Mouse (Mus musculus): Measurements from ENCODE around the gene Stk39. TPM values are rescaled to one million over a fixed set of nuclear protein-coding genes. Genes with fewer than 3 reads are reported as not detected.

Gene Stk39
- total RNA-seq, 2 experiments from 2014 or later: 95.6 to 106 TPM

DNA sequence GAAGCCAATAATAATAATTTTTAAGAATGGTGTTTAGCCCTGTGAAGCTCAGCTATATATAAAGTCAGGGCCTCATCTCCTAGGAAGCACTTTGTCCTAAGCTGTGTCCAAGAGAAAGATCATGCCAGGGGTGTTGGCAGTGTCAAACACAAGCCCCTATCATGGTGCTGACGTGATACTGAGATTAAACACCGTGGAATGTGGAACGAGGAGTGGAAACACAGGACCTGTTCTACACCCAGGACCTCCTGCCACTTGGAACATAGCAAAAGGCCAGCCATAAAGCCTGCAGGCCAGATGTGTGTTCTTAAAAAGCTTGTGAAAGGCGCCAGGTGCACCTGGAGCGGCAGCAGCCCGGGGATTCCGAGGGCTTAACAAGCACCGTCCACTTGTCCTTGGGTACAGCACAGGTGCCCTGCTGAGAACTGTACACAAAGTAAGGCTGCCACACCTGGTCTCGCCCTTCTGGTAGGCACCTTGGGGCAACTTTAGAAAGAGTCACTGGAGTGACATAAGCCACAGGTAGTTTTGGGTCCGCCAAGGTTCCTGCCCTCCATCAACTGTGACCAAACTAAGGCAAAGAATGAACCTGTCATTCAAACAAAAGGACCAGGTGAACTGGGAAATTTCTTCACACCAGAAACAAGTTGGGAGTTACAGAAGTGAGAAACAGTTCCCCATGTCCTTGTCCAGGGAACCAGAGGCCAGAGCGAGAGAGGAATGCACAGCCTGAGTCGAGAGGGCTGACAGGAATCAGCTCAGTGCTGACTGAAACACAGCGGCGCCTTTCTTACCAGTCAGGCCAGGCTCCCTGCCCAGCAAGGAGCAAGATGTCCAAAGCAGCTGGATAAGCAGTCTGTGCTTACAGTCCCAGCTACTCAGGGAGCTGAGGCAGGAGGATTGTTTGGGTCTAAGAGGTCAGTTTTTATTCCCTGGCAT is 40.8 kb downstream of the Stk39 start:
- peak; percentile 39 to 70 for DNase-seq
- intact Hi-C loops (cut with DNase I): loop anchor here (2.0 to 5.0 kb wide), 2 partner anchors 38 to 54 kb away; no protein-coding TSS in a partner anchor

DNA sequence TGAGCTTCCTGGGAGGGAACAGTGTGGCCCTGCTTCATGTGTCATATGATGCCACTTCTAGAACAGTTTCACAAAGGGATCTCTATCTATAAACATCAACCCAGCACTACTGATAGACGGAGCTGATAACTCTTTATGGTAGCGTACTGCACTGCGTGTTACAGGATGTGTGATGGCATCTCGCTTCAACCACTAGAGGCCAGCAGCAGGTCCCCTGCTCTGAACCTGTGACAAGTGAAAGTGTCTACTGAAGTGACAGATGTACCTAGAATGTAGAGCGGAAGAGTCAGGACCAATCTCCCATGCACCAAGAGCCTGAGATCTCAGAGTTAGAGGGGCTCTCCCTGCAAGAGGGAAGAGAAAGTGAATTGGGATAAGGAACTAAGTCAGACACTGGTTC is 41.6 kb downstream of the Stk39 start:
- intact Hi-C loops (cut with DNase I): loop anchor here (2.0 to 5.0 kb wide), 2 partner anchors 38 to 53 kb away; no protein-coding TSS in a partner anchor
- DNase-seq: no peak

DNA sequence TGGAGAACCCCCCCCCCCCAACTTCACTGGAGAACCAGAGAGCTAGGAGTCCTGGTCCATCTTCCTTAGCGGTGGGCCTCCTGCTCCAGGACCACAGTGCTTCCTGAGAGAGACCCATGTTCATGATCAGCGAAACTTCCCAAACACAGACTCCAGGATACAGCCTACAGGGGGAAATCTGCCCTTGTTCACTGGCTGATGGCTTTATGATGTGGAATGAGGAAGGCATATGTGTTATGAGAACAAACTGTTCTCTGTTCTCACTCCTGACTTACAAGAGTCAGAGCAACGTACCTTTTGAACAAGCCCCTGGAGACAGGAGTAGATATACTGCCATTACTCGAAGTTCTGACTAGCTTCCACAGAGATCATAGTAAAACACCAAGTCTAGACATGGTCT is 42.6 kb downstream of the Stk39 start:
- DNase-seq: no peak
- intact Hi-C loops (cut with DNase I): no loop called here

DNA sequence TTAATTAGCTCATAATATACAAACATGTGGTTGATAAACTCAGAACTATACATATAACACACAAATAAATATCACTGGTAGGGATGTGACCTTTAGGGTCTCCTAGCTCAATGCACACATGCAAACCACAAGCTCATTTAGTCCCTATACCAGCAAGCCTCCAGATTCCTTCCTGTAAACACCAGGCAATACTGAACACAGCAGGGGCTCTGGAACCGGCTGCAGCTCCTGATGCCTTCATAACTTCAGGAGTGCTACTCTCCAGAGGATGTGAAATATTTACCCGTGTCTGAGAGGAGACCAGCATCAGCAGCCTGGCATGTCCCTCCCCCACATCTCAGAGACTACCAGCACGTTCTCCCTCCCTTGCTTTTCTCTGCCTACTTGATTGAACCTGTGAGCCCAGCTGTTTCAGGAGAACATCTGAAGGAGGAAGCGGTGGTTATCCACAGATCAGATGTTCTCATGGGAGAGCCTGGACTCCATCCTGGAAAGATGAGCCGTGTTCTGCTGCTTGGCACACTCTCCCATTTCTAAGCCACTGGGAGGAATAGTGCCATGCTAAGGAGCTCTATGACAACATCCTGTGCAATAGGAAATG is 45.0 kb downstream of the Stk39 start:
- intact Hi-C loops (cut with DNase I): no loop called here

DNA sequence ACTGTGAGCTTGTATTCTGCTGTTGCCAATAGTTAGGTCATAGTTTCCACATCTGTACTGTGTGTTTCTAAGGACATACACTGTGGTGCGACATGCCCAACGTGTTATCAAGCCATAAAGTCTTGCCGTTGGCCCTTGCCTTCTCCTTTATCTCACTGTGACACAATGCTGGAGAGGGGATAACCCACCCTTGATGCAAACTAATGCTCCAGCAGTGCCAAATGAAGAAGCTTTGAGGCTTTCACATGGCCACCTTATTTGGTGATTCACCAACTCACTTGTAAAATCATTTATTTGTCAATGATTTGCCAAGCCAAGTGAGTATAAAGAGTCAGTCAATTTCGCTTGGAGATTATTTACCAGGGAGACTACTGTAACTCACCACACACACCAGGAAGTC is 46.0 kb downstream of the Stk39 start:
- DNase-seq: no peak
- intact Hi-C loops (cut with DNase I): no loop called here

More for the DNA sequence above, 45.0 kb downstream of the Stk39 start:
- no peak for DNase-seq

DNA sequence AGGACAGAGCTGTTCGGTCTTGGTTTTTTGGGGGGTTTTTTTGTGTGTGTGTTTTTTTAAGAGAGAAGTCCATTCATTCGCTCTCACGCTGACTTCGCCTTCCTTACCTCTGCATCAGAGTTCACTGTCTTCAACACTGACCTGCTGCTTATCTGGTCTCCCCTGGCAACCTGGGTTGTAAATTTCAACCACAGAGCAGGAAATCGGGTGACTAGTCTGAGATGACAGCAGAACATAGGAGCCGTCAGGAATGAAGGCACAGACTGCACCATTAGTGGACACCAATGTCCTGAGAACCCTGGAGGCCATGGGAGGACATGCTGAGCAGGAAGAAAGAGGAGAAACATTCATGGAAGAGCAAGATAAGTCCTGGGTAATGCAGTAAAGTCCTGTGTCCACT is 51.1 kb downstream of the Stk39 start:
- DNase-seq: no peak
- intact Hi-C loops (cut with DNase I): no loop called here

DNA sequence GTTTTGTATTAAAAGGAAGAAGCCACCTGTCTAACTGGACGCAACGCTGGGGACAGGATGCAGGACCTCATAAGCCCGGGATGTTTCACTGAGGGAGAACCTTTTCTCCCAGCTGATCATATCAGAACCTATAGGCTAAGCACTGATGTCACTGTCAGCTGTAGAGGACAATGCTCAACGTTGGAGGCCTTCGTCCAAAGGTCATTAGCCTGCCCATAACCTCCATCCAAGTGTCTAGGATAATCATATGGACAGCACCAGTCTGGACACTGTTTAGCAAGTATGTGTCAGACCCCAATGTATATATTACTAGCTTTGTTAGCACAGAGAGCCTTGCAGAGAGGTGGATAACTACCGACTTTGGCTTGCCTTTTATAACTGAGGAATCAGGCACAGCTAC is 51.8 kb downstream of the Stk39 start:
- intact Hi-C loops (cut with DNase I): no loop called here
- DNase-seq: no peak

DNA sequence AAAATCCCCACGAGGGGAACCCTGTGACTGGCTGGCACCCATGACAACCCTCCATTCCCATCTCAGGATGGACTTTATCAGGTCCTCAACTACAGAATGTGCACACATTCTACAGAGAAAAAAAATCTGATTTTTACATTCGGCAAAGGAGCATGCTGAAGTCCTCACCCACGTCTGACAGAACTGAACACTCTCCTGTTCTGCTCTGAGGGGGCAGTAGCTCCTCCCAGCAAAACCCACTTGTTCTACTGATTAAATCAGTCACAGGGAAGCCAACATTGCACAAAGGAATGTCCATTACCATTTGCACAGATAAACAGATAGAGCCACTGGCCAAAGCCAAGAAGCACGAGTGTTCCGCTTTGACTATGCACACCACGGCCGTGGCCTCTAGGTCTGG is 52.3 kb downstream of the Stk39 start:
- intact Hi-C loops (cut with DNase I): no loop called here
- no peak for DNase-seq

DNA sequence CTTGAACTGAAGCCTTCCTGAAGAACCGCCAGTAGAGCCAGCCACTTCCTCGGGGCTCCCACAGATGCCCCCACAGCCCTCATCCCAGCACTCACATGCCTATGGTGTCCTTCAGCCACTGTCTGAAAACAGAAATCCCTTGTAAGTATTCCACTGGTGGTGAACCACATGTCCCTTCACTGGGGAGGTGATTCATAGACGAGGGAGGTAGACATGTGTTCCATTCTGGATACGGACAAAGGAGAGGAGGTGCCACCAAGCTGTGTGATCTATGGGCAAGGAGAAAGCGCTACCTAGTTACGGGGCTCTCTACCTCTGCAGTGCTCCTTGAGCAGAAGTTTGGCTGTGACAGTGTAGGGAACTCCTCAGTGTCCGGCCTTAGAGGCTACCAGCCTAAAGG is 52.9 kb downstream of the Stk39 start:
- DNase-seq: no peak
- intact Hi-C loops (cut with DNase I): no loop called here

DNA sequence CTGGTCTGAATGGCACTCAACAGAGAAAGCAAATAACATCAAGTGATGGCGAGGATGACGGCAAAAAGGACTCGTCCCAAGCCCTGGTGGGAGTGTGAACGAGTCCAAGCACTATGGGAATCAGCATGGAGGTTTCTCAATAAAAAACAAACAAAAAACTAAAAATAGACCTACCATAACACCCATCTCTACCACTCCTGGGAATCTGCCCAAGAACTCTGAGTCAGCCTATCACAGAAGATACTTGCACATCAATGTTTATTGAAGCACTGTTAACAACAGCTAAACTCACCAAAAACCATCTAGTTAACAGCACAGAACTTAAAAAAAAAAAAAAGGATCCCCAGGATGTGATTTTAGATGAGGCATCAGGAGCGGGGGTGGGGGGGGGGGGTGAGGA is 55.0 kb downstream of the Stk39 start:
- intact Hi-C loops (cut with DNase I): no loop called here
- no peak for DNase-seq

DNA sequence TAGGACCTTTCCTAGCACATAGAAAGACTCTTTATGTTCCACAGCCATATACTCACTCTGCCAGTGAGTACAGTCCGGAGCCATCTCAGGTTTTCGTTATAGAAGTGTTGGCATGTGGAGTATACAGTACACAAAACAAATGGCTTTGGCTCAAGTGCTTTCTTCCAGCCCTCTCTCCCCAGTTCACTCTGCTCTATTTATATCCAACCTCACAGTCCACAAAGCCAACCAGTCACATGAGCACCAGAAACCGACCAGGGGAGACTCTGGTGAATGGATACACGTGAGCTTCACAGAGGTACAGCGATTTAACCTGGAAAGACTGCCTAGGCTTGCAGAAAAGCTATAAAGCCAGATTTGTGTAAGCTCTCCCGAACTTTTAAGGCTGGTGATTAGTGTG is 56.4 kb downstream of the Stk39 start:
- intact Hi-C loops (cut with DNase I): no loop called here
- peak in 1 of 2 experiments; percentile 50 for DNase-seq

DNA sequence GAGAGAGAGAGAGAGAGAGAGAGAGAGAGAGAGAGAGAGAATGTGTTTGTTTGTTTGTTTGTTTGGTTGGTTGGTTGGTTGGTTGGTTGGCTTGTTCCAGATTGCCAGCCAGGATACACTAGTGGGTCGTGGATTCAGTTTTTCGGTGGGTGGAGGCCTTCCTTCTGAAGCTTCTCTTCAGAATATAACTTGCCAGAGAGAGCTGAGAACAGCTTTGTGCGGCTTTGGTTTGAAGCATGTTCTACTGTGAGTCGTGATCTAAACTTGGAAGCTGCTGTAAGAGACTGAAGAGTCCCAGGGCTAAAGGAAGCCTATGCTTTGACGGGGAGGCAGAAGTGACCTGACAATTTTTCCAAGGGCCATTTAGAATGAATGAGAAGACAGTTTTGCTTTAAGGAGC is 59.9 kb downstream of the Stk39 start:
- no peak for DNase-seq
- intact Hi-C loops (cut with DNase I): no loop called here

DNA sequence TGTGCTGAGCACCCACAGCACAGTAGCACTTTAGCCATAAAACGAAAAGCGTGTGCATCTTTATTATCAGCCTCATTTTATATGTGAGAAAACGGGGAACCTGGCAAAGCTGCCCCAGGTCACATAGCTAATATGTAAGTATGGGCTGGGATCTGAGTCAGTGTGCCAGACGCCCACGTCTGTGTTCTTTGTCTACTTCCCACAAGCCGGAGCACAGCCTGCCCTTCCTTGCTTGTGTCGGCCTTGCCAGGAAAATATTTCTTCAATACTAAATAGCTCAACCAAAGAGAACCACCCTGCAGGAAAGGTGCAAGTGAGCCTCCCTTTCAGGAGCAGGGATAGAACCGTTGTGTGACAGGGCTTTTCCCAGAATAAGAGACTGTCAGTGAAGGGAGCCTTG is 60.9 kb downstream of the Stk39 start:
- intact Hi-C loops (cut with DNase I): no loop called here
- DNase-seq: no peak

DNA sequence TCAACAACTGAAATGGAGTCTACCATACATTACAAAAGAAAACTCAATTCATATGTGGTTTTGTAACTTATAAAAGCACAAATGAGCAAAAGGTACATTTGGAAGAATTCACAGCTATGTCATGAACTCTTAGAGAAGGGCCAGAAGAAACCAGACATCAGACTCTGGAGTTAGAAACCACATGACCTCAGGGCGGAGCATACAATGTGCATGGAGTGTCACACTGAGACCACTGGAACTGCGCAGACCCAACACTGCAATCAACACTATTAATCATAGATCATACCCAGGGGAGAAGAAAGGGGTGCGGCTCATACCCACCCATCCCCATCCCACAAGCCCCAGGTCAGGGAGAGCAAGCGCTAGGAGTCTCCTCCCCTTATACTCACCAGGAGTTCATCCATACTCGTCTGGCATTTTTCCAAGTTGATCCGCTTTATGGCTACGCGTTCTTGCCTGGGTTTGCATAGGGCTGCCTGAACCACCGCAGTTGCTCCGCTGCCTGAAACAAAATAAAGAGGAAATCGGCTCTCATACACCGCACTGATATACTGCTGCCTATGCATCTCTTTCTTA is 62.3 kb downstream of the Stk39 start:
- DNase-seq: no peak
- intact Hi-C loops (cut with DNase I): no loop called here

DNA sequence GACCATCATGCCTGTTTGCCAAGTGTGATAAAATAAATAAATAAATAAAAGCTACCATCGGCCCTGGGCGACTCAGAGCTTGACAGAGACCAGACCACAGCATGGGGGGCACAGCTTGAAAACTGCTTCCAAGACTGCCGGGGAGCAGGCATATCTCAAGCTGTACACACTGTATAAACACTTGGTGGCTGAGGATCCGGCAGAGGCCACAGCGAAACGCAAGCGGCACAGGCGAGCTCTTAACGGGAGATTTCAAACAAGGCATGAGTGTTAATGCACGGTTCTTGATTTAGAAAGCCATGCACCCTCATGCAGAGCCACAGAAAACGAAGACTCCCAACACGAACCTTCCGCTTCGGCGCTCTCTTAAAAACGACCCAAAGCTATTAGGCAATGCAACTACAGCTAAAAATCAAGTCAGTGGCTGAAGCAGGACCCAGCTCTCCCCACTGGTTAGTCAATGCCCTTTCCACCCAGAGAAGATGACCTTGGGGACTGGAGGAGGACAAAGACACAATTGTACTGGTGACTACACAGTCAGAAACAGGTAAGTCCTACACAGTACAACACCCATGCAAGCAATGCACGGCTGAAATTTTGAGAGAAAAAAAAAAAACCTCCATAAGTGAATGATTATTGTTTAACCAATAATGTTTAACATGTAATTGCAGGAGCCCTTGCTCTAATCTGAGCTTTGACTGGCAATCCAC is 63.6 kb downstream of the Stk39 start:
- no peak for DNase-seq

DNA sequence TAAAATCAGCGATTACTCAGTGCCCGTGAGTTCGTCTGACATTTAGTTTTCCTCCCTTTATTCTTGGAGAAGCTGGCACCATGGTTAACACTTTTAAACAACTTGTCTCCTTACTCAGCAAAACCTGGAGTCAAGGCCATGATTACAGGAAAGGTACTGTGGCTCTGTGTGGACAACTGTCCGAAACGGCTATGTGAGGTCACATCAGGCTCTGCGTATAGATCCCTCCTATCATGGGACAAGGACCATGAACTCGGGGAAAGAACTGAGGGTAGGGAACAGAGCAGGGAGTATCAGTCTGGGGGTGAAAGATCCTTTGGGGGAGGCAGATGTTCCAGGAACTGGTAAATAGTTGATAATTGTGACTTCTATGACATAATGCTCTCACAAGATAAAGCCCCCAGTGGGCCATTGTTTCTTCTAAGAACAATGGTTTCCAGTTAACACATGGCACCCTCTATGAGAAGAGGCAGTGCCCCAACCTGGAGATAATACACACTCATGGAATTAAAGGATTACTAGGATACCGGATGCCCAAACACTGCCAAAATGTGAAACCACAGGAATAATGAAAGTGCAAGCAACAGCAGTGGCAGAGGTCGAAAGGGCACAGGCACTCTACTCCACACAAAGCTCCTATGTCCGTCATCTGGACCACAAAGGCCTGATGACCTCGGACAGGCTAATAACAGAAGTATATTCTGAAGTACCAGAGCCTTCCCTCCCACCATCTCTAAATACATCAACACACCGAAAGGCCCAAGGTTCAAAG is 64.7 kb downstream of the Stk39 start:
- no peak for DNase-seq

More for the DNA sequence above, 63.6 kb downstream of the Stk39 start:
- intact Hi-C loops (cut with DNase I): no loop called here

DNA sequence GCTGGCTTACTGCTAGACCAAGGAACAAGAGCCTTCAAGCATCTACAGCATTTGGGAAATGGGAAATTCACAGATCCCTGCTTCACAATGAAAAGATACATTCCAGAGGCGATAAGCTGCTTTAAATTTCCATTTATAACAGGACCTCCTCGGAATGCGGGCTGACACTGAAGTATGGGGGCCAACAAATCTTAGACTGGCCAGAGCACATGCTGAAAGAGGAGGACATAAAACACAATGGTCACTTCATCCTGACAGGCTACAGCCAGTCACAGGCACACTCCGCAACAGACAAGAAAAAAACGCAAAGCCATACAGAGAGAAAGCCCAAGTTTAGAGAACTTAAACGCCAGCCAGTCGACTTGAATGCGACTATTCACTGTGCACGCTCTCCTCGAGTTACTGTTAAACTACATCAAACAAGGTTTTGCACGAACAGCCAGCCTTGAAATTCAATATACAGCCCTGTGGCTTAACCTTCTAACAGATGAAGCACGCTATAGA is 65.4 kb downstream of the Stk39 start:
- DNase-seq: no peak
- intact Hi-C loops (cut with DNase I): no loop called here

More for the DNA sequence above, 64.7 kb downstream of the Stk39 start:
- intact Hi-C loops (cut with DNase I): no loop called here

DNA sequence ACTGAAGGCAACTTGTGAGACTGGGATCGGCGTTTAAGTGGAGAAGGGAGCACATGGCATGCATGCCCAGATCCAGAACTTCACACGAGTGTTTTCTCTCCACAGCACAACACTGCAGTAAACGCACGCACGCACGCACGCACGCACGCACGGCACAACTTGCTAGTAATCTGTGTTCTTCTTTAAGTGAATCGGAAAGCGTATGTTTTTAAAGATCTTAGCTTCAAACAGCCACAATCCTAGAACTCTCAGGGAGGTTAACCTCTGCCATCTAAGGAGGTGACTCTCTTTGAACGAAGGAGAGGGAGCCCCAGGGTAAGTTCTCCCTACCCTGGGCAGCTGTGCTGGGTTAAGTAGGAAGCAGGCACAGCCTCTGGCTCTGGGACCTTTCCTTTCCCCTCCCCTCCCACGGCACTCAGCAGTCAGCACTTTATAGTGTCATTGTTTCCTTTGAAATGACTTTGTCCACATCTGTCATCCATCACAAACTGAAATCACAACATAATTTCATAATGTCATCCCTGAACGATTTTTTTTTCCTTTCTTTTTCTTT is 66.8 kb downstream of the Stk39 start:
- intact Hi-C loops (cut with DNase I): no loop called here
- DNase-seq: no peak

DNA sequence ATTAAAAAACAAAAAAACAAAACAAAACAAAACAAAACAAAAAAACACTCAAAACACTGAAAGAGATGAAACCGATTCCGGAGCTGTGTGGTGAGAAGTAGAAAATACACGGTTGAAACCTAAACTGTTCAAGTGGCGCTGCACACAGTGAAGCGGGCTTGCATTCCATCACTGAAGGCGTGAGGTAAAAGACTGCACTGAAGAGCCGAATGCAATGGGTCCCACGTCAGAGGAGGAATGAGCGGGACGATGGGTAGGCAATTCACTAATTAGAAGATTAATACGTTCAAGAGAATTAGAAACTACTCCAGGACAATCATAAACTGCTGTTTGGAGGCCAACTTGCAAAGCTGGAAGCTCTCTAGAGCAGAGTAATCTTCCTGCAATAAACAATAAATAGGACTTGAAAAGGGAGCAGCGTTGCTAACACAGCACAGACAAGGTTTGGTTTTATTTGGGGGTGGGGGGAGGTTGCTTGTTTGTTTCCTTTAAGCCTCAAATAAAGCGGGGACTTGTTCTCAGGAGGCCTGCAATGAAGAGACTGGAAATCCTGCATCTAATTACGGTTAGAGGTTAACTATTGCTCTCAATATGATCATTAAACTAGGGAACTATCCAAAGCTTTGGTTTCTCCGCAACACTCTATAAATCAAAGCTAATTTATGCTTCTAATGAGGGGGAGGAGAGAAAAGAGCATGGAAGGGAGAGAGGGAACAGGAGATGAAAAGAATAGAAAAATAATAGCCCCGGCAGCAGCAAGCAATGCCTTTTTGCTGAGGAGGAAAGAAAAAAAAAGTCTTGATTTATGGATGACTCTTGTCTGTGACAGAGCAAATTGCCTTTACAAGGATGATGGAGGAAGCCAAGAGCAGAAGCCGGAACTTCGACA is 67.5 kb downstream of the Stk39 start:
- intact Hi-C loops (cut with DNase I): no loop called here
- no peak for DNase-seq
